Comparison of ENCODE assay signal across 9 mouse cellular contexts in the genomic region with DNA sequence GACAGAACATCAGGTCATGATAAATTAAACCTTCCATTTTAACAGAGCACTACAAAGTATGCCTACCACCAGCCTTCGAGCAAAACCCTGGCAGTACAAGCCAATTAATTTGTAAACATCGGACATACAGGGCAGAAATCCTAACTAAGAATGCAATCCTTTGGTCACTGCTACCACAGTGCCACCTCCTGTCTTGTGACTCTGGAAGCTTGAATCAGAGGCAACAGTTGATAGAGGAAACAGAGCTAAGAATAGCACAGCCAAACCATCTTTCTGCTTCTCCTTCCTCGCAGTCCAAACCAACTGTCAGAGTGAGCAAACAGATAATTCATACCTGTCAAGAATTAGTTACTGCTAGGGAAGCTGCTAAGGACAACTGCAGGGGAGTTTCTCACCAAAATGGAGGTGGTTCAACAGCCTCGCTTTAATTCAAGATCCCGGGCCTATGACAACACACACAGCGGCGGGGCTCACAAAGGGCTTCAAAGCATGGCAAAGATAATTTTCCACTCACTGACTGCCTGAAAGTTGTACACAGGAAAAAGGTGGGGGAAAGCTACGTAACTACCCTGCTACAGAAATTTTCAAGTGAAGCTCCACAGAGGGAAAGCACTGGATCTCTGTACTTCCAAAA. TPM values are rescaled to one million over a fixed set of nuclear protein-coding genes. Genes with fewer than 3 reads are reported as not detected.
DNase-seq lines count a peak whose midpoint lies in the region; ATAC-seq lines count a peak whose summit lies in the region.
"Had no signal": no experiment of that assay in that cellular context is flagged by ENCODE, and none has a peak within 500 bp of the region (broad histone marks: within the 10 kb centered on the region; RNA-seq: fewer than 3 reads in every experiment).

No protein-coding gene starts in this region.

- DNase-seq in hindbrain, embryonic 10.5 days (ENCODE audit: low spot score), result no peak
- DNase-seq in adipocyte (ENCODE audit: low spot score), result peak; percentile 69
- DNase-seq in left cerebral cortex, postnatal 10 days (ENCODE audit: extremely low spot score in 1 of 2, low spot score in 2 of 2), result no peak
- DNase-seq in c-Kit-positive CD71-positive TER-119-positive erythroid progenitor cells, embryonic 14.5 days (ENCODE audit: low spot score), result no peak
- no peak for DNase-seq in left cerebral cortex, postnatal 14 days (ENCODE audit: low spot score in 2 of 2)

- no peaks in the 10 kb centered on the region for H3K27me3 ChIP-seq in hindbrain, embryonic 15.5 days
- H3K27me3 ChIP-seq in hindbrain, embryonic 10.5 days (ENCODE audit: insufficient read depth, poor library complexity, severe bottlenecking), result no peaks in the 10 kb centered on the region
- H3K27me3 ChIP-seq in hindbrain, embryonic 16.5 days (replicated peaks; ENCODE audit: control insufficient read depth, insufficient read depth, low read length), result no peaks in the 10 kb centered on the region
- H3K27me3 ChIP-seq: limb, embryonic 12.5 days had no signal

- peak overlapping the region; percentile 42; the same call in 1 of the 2 replicates for H3K27ac ChIP-seq in hindbrain, embryonic 15.5 days (replicated peaks)
- H3K27ac ChIP-seq in hindbrain, embryonic 10.5 days, result no peak overlapping the region
- H3K27ac ChIP-seq in hindbrain, embryonic 16.5 days (ENCODE audit: low read depth, low read length), result no peak overlapping the region
- H3K27ac ChIP-seq: limb, embryonic 12.5 days had no signal

- H3K4me1 ChIP-seq in hindbrain, embryonic 15.5 days (replicated peaks), result peaks cover 45% of the 10 kb centered on the region
- peaks cover 49% of the 10 kb centered on the region for H3K4me1 ChIP-seq in hindbrain, embryonic 10.5 days (replicated peaks)
- peaks cover 21% of the 10 kb centered on the region for H3K4me1 ChIP-seq in hindbrain, embryonic 16.5 days (ENCODE audit: control insufficient read depth, insufficient read depth, low read depth, low read length)

- no peak overlapping the region for H3K9ac ChIP-seq in hindbrain, embryonic 15.5 days
- no peak overlapping the region for H3K9ac ChIP-seq in hindbrain, embryonic 16.5 days (ENCODE audit: low read depth, low read length)
- H3K9ac ChIP-seq: limb, embryonic 12.5 days had no signal

- intact Hi-C loops in left cerebral cortex, postnatal 10 days (cut with DNase I), result loop anchor here (5.0 kb wide), 2 partner anchors 136 to 151 kb away; partner anchors contain the start of gene Malsu1
- intact Hi-C loops in left cerebral cortex, postnatal 14 days (cut with DNase I), result loop anchor here (2.0 kb wide), 1 partner anchor 152 kb away; no protein-coding TSS in a partner anchor

- 62% methylated on average over 8 of the region's 8 CpGs for whole genome bisulfite sequencing in hindbrain, embryonic 15.5 days
- WGBS in hindbrain, embryonic 10.5 days, result 88% methylated on average over 8 of the region's 8 CpGs
- WGBS in hindbrain, embryonic 16.5 days, result 67% methylated on average over 8 of the region's 8 CpGs

- 0 out of 2 replicates have a peak overlapping the region, but pooled peaks have one; percentile 7 for H3K4me2 ChIP-seq in hindbrain, embryonic 15.5 days
- no peak overlapping the region; the same call in 1 of the 2 replicates for H3K4me2 ChIP-seq in hindbrain, embryonic 16.5 days (ENCODE audit: low read length)

- no peaks in the 10 kb centered on the region for H3K9me3 ChIP-seq in hindbrain, embryonic 15.5 days
- no peaks in the 10 kb centered on the region for H3K9me3 ChIP-seq in hindbrain, embryonic 10.5 days
- no peaks in the 10 kb centered on the region for H3K9me3 ChIP-seq in hindbrain, embryonic 16.5 days (ENCODE audit: control insufficient read depth, low read length)
- H3K9me3 ChIP-seq: limb, embryonic 12.5 days had no signal

- H3K36me3 ChIP-seq in hindbrain, embryonic 15.5 days, result peaks cover 6% of the 10 kb centered on the region; the same call in 1 of the 2 replicates
- H3K36me3 ChIP-seq in hindbrain, embryonic 10.5 days, result peaks cover 62% of the 10 kb centered on the region
- no peaks in the 10 kb centered on the region for H3K36me3 ChIP-seq in hindbrain, embryonic 16.5 days (ENCODE audit: control insufficient read depth, insufficient read depth, low read length)

- ATAC-seq in hindbrain, embryonic 15.5 days (ENCODE audit: low FRiP score, low read depth), result 0 out of 2 replicates have a peak, but pooled peaks have one; percentile 40
- ATAC-seq in hindbrain, embryonic 16.5 days, result 0 out of 2 replicates have a peak, but pooled peaks have one; percentile 53
- peak; percentile 33; the same call in 1 of the 2 replicates for ATAC-seq in megakaryocyte, adult 5-6 weeks (ENCODE audit: poor library complexity, severe bottlenecking)

- no peak overlapping the region for H3K4me3 ChIP-seq in hindbrain, embryonic 15.5 days
- H3K4me3 ChIP-seq in hindbrain, embryonic 10.5 days, result no peak overlapping the region
- no peak overlapping the region for H3K4me3 ChIP-seq in hindbrain, embryonic 16.5 days (ENCODE audit: low read length)
- H3K4me3 ChIP-seq: limb, embryonic 12.5 days had no signal

RNA-seq across cellular contexts. Expression of gene Igf2bp3, which starts 6.3 kb away (rescaled TPM):
- polyA plus RNA-seq in hindbrain, embryonic 15.5 days (2015; fragmentation: Nextera tagmentation; extraction: Ambion mirVana), result 23.3 and 24.9 TPM in 2 replicates
- polyA plus RNA-seq in hindbrain, embryonic 10.5 days (2016; fragmentation: Nextera tagmentation; extraction: Ambion mirVana), result 127 and 143 TPM in 2 replicates
- 15.5 and 19.2 TPM in 2 replicates for polyA plus RNA-seq in hindbrain, embryonic 16.5 days (2015; fragmentation: Nextera tagmentation; extraction: Ambion mirVana)
- total RNA-seq in megakaryocyte, adult 5-6 weeks (2015), result 0.02 and 0.05 TPM in 2 replicates
- total RNA-seq in megakaryocyte, adult 5-6 weeks (2017), result not detected in 2 replicates
- 1 to 10 TPM; 1.2 TPM for total RNA-seq in left cerebral cortex, postnatal 10 days (2021)
- under 1 TPM; 0.18 to 0.47 TPM for total RNA-seq in left cerebral cortex, postnatal 14 days (2021)

RNA-seq across cellular contexts. Expression of gene Tra2a, which starts 55.4 kb away (rescaled TPM):
- polyA plus RNA-seq in hindbrain, embryonic 15.5 days (2015; fragmentation: Nextera tagmentation; extraction: Ambion mirVana), result 105 and 111 TPM in 2 replicates
- 122 and 128 TPM in 2 replicates for polyA plus RNA-seq in hindbrain, embryonic 10.5 days (2016; fragmentation: Nextera tagmentation; extraction: Ambion mirVana)
- 97.0 and 97.9 TPM in 2 replicates for polyA plus RNA-seq in hindbrain, embryonic 16.5 days (2015; fragmentation: Nextera tagmentation; extraction: Ambion mirVana)
- 124 and 144 TPM in 2 replicates for total RNA-seq in megakaryocyte, adult 5-6 weeks (2015)
- 98.9 and 106 TPM in 2 replicates for total RNA-seq in megakaryocyte, adult 5-6 weeks (2017)
- total RNA-seq in left cerebral cortex, postnatal 10 days (2021), result 10 to 100 TPM; 66.7 to 68.8 TPM
- total RNA-seq in left cerebral cortex, postnatal 14 days (2021), result 10 to 100 TPM; 66.6 to 82.9 TPM
